Mouse (Mus musculus): ENCODE measurements around the gene Cep78. TPM values are rescaled to one million over a fixed set of nuclear protein-coding genes. Genes with fewer than 3 reads are reported as not detected.

Gene Cep78
- polyA plus RNA-seq, 1 experiment from 2014 or later, result 4.8 TPM

GRCm38 (mm10) chr19:15923426-15923825, 61.4 kb downstream of the Cep78 start:
- no peak for ATAC-seq
- H3K9ac ChIP-seq (replicated peaks), result peak overlapping the region; percentile 75
- peak; percentile 53 for DNase-seq
- H3K27me3 ChIP-seq (ENCODE audit: insufficient read depth, low read length), result no peaks in the 10 kb centered on the region
- peaks cover 24% of the 10 kb centered on the region for H3K4me1 ChIP-seq (ENCODE audit: insufficient read depth)
- no peak for TF ChIP-seq EP300 (IDR thresholded peaks at IDR 0.05; ENCODE audit: low read depth)
- no peak for TF ChIP-seq CTCF (IDR thresholded peaks at IDR 0.05; ENCODE audit: low read depth)
- H3K9me3 ChIP-seq (ENCODE audit: low read length), result no peaks in the 10 kb centered on the region
- H3K36me3 ChIP-seq (replicated peaks; ENCODE audit: insufficient read depth, low read length), result peaks cover under 1% of the 10 kb centered on the region; the same call in 1 of the 2 replicates
- H3K4me3 ChIP-seq (ENCODE audit: low read depth, low read length), result peak overlapping the region; percentile 76
- H3K4me2 ChIP-seq (ENCODE audit: low read depth, low read length), result peak overlapping the region; percentile 91
- peak overlapping the region; percentile 63 for H3K27ac ChIP-seq (ENCODE audit: low read depth)
- 7% methylated on average over 9 of the region's 9 CpGs for WGBS (ENCODE audit: insufficient replicate concordance)

- Histone ChIP-seq H3K4me2 (ENCODE audit: low read depth, low read length) (no peak overlapping the region), H3K36me3 (replicated peaks; ENCODE audit: insufficient read depth, low read length) (peaks cover 18% of the 10 kb centered on the region), H3K27ac (ENCODE audit: low read depth) (no peak overlapping the region), H3K9ac (replicated peaks) (no peak overlapping the region), H3K27me3 (ENCODE audit: insufficient read depth, low read length) (no peaks in the 10 kb centered on the region), H3K9me3 (ENCODE audit: low read length) (no peaks in the 10 kb centered on the region), H3K4me1 (ENCODE audit: insufficient read depth) (peaks cover 14% of the 10 kb centered on the region), H3K4me3 (ENCODE audit: low read depth, low read length) (no peak overlapping the region)
- no peak for TF ChIP-seq CTCF (IDR thresholded peaks at IDR 0.05; ENCODE audit: low read depth)
- no peak for TF ChIP-seq EP300 (IDR thresholded peaks at IDR 0.05; ENCODE audit: low read depth)
- ATAC-seq (no peak), DNase-seq (no peak)
- WGBS (ENCODE audit: insufficient replicate concordance), result 81% methylated on average over 7 of the region's 7 CpGs
Measured at GRCm38 (mm10) chr19:15919336-15919735, 65.5 kb downstream of the Cep78 start.

GRCm38 (mm10) chr19:15918111-15918510, 66.7 kb downstream of the Cep78 start:
- TF ChIP-seq CTCF (IDR thresholded peaks at IDR 0.05; ENCODE audit: low read depth) (no peak), EP300 (IDR thresholded peaks at IDR 0.05; ENCODE audit: low read depth) (no peak)
- no peak for ATAC-seq
- no peak overlapping the region for H3K4me2 ChIP-seq (ENCODE audit: low read depth, low read length)
- H3K9me3 ChIP-seq (ENCODE audit: low read length), result no peaks in the 10 kb centered on the region
- no peaks in the 10 kb centered on the region for H3K27me3 ChIP-seq (ENCODE audit: insufficient read depth, low read length)
- 83% methylated on average over 7 of the region's 7 CpGs for WGBS (ENCODE audit: insufficient replicate concordance)
- H3K36me3 ChIP-seq (replicated peaks; ENCODE audit: insufficient read depth, low read length), result peaks cover 30% of the 10 kb centered on the region
- H3K4me1 ChIP-seq (ENCODE audit: insufficient read depth), result peaks cover 1% of the 10 kb centered on the region
- DNase-seq, result no peak
- no peak overlapping the region for H3K4me3 ChIP-seq (ENCODE audit: low read depth, low read length)
- H3K27ac ChIP-seq (ENCODE audit: low read depth), result no peak overlapping the region
- H3K9ac ChIP-seq (replicated peaks), result no peak overlapping the region

GRCm38 (mm10) chr19:15913249-15913997, 71.4 kb downstream of the Cep78 start:
- no peaks in the 10 kb centered on the region for H3K9me3 ChIP-seq (ENCODE audit: low read length)
- no peaks in the 10 kb centered on the region for H3K27me3 ChIP-seq (ENCODE audit: insufficient read depth, low read length)
- WGBS (ENCODE audit: insufficient replicate concordance), result 78% methylated on average over 9 of the region's 9 CpGs
- no peak overlapping the region for H3K4me2 ChIP-seq (ENCODE audit: low read depth, low read length)
- TF ChIP-seq CTCF (IDR thresholded peaks at IDR 0.05; ENCODE audit: low read depth) (no peak), EP300 (IDR thresholded peaks at IDR 0.05; ENCODE audit: low read depth) (no peak)
- H3K9ac ChIP-seq (replicated peaks), result no peak overlapping the region
- no peak overlapping the region for H3K4me3 ChIP-seq (ENCODE audit: low read depth, low read length)
- peaks cover 7% of the 10 kb centered on the region for H3K4me1 ChIP-seq (ENCODE audit: insufficient read depth)
- H3K36me3 ChIP-seq (replicated peaks; ENCODE audit: insufficient read depth, low read length), result peaks cover 46% of the 10 kb centered on the region
- ATAC-seq, result no peak
- DNase-seq, result no peak
- no peak overlapping the region for H3K27ac ChIP-seq (ENCODE audit: low read depth)

- no peak overlapping the region; the same call in 1 of the 2 replicates for H3K27ac ChIP-seq (ENCODE audit: low read depth)
- H3K9me3 ChIP-seq (ENCODE audit: low read length), result no peaks in the 10 kb centered on the region
- ATAC-seq (no peak), DNase-seq (no peak)
- H3K4me2 ChIP-seq (ENCODE audit: low read depth, low read length), result no peak overlapping the region
- H3K36me3 ChIP-seq (replicated peaks; ENCODE audit: insufficient read depth, low read length), result peaks cover 45% of the 10 kb centered on the region
- TF ChIP-seq EP300 (IDR thresholded peaks at IDR 0.05; ENCODE audit: low read depth), result no peak
- TF ChIP-seq CTCF (IDR thresholded peaks at IDR 0.05; ENCODE audit: low read depth), result no peak
- H3K4me3 ChIP-seq (ENCODE audit: low read depth, low read length), result no peak overlapping the region
- no peaks in the 10 kb centered on the region for H3K27me3 ChIP-seq (ENCODE audit: insufficient read depth, low read length)
- 89% methylated on average over 5 of the region's 5 CpGs for WGBS (ENCODE audit: insufficient replicate concordance)
- no peak overlapping the region for H3K9ac ChIP-seq (replicated peaks)
- peaks cover 7% of the 10 kb centered on the region for H3K4me1 ChIP-seq (ENCODE audit: insufficient read depth)
Measured at GRCm38 (mm10) chr19:15911441-15911840, 73.3 kb downstream of the Cep78 start.

GRCm38 (mm10) chr19:15910987-15911386, 73.8 kb downstream of the Cep78 start:
- H3K4me1 ChIP-seq (ENCODE audit: insufficient read depth), result peaks cover 7% of the 10 kb centered on the region
- no peak overlapping the region for H3K4me3 ChIP-seq (ENCODE audit: low read depth, low read length)
- H3K36me3 ChIP-seq (replicated peaks; ENCODE audit: insufficient read depth, low read length), result peaks cover 46% of the 10 kb centered on the region
- H3K27ac ChIP-seq (ENCODE audit: low read depth), result no peak overlapping the region; the same call in 1 of the 2 replicates
- no peak overlapping the region for H3K9ac ChIP-seq (replicated peaks)
- TF ChIP-seq EP300 (IDR thresholded peaks at IDR 0.05; ENCODE audit: low read depth) (no peak), CTCF (IDR thresholded peaks at IDR 0.05; ENCODE audit: low read depth) (no peak)
- H3K9me3 ChIP-seq (ENCODE audit: low read length), result no peaks in the 10 kb centered on the region
- DNase-seq (no peak), ATAC-seq (peak; percentile 72)
- 51% methylated on average over 3 of the region's 3 CpGs for WGBS (ENCODE audit: insufficient replicate concordance)
- no peak overlapping the region for H3K4me2 ChIP-seq (ENCODE audit: low read depth, low read length)
- no peaks in the 10 kb centered on the region for H3K27me3 ChIP-seq (ENCODE audit: insufficient read depth, low read length)

Data from liver, postnatal 0 days (tissue).